Mouse (Mus musculus): Measurements from ENCODE around the gene Ndufa3. TPM values are rescaled to one million over a fixed set of nuclear protein-coding genes. Genes with fewer than 3 reads are reported as not detected.

Gene Ndufa3
- polyA plus RNA-seq, 1 experiment from 2014 or later = 392 TPM

- peak; percentile 99 for ATAC-seq (ENCODE audit: insufficient number of reproducible peaks, insufficient read depth, low FRiP score, low TSS enrichment, low read depth)
- no peaks in the 10 kb centered on the region for H3K27me3 ChIP-seq
- no peaks in the 10 kb centered on the region for H3K9me3 ChIP-seq
- H3K27ac ChIP-seq = peak within 1 kb of the TSS; percentile 96
- WGBS = under 1% methylated on average over 56 of the region's 58 CpGs
- peak within 1 kb of the TSS; percentile 94 for H3K4me2 ChIP-seq
- peak within 1 kb of the TSS; percentile 100 for H3K9ac ChIP-seq (replicated peaks)
- peak within 1 kb of the TSS; percentile 98 for H3K4me3 ChIP-seq (replicated peaks)
- peaks cover 45% of the 10 kb centered on the region for H3K36me3 ChIP-seq
- peaks cover 30% of the 10 kb centered on the region for H3K4me1 ChIP-seq (replicated peaks)
Observed at GRCm38 (mm10) chr7:3644672-3645487, 27.7 kb downstream of the Ndufa3 start, which contains the start of gene Cnot3. Gene Cnot3 (plus strand): TSS chr7:3645268.

GRCm38 (mm10) chr7:3645488-3646025 is 28.4 kb downstream of the Ndufa3 start:
- WGBS = under 1% methylated on average over 52 of the region's 58 CpGs
- H3K4me2 ChIP-seq = peak overlapping the region; percentile 94
- H3K4me3 ChIP-seq (replicated peaks) = peak overlapping the region; percentile 98
- peaks cover 45% of the 10 kb centered on the region for H3K36me3 ChIP-seq
- peak overlapping the region; percentile 100 for H3K9ac ChIP-seq (replicated peaks)
- H3K27ac ChIP-seq = peak overlapping the region; percentile 96
- no peaks in the 10 kb centered on the region for H3K27me3 ChIP-seq
- ATAC-seq (ENCODE audit: insufficient number of reproducible peaks, insufficient read depth, low FRiP score, low TSS enrichment, low read depth) = no peak
- peaks cover 30% of the 10 kb centered on the region for H3K4me1 ChIP-seq (replicated peaks)
- H3K9me3 ChIP-seq = no peaks in the 10 kb centered on the region

- Histone ChIP-seq H3K4me2 (peak overlapping the region; percentile 94), H3K4me1 (replicated peaks) (peaks cover 30% of the 10 kb centered on the region), H3K9ac (replicated peaks) (peak overlapping the region; percentile 100), H3K4me3 (replicated peaks) (peak overlapping the region; percentile 98), H3K27me3 (no peaks in the 10 kb centered on the region), H3K36me3 (peaks cover 45% of the 10 kb centered on the region), H3K27ac (no peak overlapping the region), H3K9me3 (no peaks in the 10 kb centered on the region)
- no peak for ATAC-seq (ENCODE audit: insufficient number of reproducible peaks, insufficient read depth, low FRiP score, low TSS enrichment, low read depth)
- WGBS = 17% methylated on average over 9 of the region's 9 CpGs
Observed at GRCm38 (mm10) chr7:3646188-3646587, 29.0 kb downstream of the Ndufa3 start.

- H3K4me3 ChIP-seq (replicated peaks) = peak overlapping the region; percentile 98
- peaks cover 30% of the 10 kb centered on the region for H3K4me1 ChIP-seq (replicated peaks)
- peaks cover 45% of the 10 kb centered on the region for H3K36me3 ChIP-seq
- no peaks in the 10 kb centered on the region for H3K9me3 ChIP-seq
- no peak overlapping the region for H3K27ac ChIP-seq
- 68% methylated on average over 4 of the region's 4 CpGs for WGBS
- H3K27me3 ChIP-seq = no peaks in the 10 kb centered on the region
- peak overlapping the region; percentile 100 for H3K9ac ChIP-seq (replicated peaks)
- ATAC-seq (ENCODE audit: insufficient number of reproducible peaks, insufficient read depth, low FRiP score, low TSS enrichment, low read depth) = no peak
- H3K4me2 ChIP-seq = peak overlapping the region; percentile 94
Observed at GRCm38 (mm10) chr7:3646641-3647040, 29.5 kb downstream of the Ndufa3 start.

GRCm38 (mm10) chr7:3656966-3657365 is 39.8 kb downstream of the Ndufa3 start:
- WGBS = 89% methylated on average over 4 of the region's 4 CpGs
- no peaks in the 10 kb centered on the region for H3K4me1 ChIP-seq (replicated peaks)

GRCm38 (mm10) chr7:3658578-3658977 is 41.4 kb downstream of the Ndufa3 start:
- no peak overlapping the region for H3K4me2 ChIP-seq
- H3K27me3 ChIP-seq = no peaks in the 10 kb centered on the region
- no peak overlapping the region for H3K9ac ChIP-seq (replicated peaks)
- no peak overlapping the region for H3K4me3 ChIP-seq (replicated peaks)
- 94% methylated on average over 14 of the region's 14 CpGs for WGBS
- H3K27ac ChIP-seq = no peak overlapping the region
- H3K36me3 ChIP-seq = peaks cover 97% of the 10 kb centered on the region
- ATAC-seq (ENCODE audit: insufficient number of reproducible peaks, insufficient read depth, low FRiP score, low TSS enrichment, low read depth) = no peak
- peaks cover 2% of the 10 kb centered on the region; the same call in 1 of the 2 replicates for H3K4me1 ChIP-seq (replicated peaks)
- no peaks in the 10 kb centered on the region for H3K9me3 ChIP-seq

More at GRCm38 (mm10) chr7:3656966-3657365, 39.8 kb downstream of the Ndufa3 start:
- no peak for ATAC-seq (ENCODE audit: insufficient number of reproducible peaks, insufficient read depth, low FRiP score, low TSS enrichment, low read depth)
- H3K4me3 ChIP-seq (replicated peaks) = no peak overlapping the region
- no peak overlapping the region for H3K27ac ChIP-seq
- no peak overlapping the region for H3K4me2 ChIP-seq
- no peaks in the 10 kb centered on the region for H3K27me3 ChIP-seq
- H3K9me3 ChIP-seq = no peaks in the 10 kb centered on the region
- no peak overlapping the region for H3K9ac ChIP-seq (replicated peaks)
- H3K36me3 ChIP-seq = peaks cover 98% of the 10 kb centered on the region

- Histone ChIP-seq H3K27me3 (no peaks in the 10 kb centered on the region), H3K4me1 (replicated peaks) (peaks cover 17% of the 10 kb centered on the region; the same call in 1 of the 2 replicates), H3K36me3 (peaks cover 37% of the 10 kb centered on the region), H3K4me3 (replicated peaks) (peak overlapping the region; percentile 63), H3K9ac (replicated peaks) (peak overlapping the region; percentile 66), H3K4me2 (peak overlapping the region; percentile 73), H3K27ac (peak overlapping the region; percentile 69), H3K9me3 (no peaks in the 10 kb centered on the region)
- whole genome bisulfite sequencing = 32% methylated on average over 15 of the region's 15 CpGs
- no peak for ATAC-seq (ENCODE audit: insufficient number of reproducible peaks, insufficient read depth, low FRiP score, low TSS enrichment, low read depth)
Observed at GRCm38 (mm10) chr7:3664524-3665214, 47.5 kb downstream of the Ndufa3 start.

GRCm38 (mm10) chr7:3665215-3666114 is 48.3 kb downstream of the Ndufa3 start, which contains the start of gene Leng1:
Gene Leng1 (minus strand): TSS chr7:3665840.
- peak within 1 kb of the TSS; percentile 73 for H3K4me2 ChIP-seq
- no peaks in the 10 kb centered on the region for H3K27me3 ChIP-seq
- peaks cover 17% of the 10 kb centered on the region; the same call in 1 of the 2 replicates for H3K4me1 ChIP-seq (replicated peaks)
- H3K4me3 ChIP-seq (replicated peaks) = peak within 1 kb of the TSS; percentile 63
- H3K36me3 ChIP-seq = peaks cover 29% of the 10 kb centered on the region
- H3K27ac ChIP-seq = peak within 1 kb of the TSS; percentile 69
- peak; percentile 98 for ATAC-seq (ENCODE audit: insufficient number of reproducible peaks, insufficient read depth, low FRiP score, low TSS enrichment, low read depth)
- WGBS = 4% methylated on average over 45 of the region's 45 CpGs
- H3K9me3 ChIP-seq = no peaks in the 10 kb centered on the region
- H3K9ac ChIP-seq (replicated peaks) = peak within 1 kb of the TSS; percentile 66

GRCm38 (mm10) chr7:3666921-3667391 is 49.8 kb downstream of the Ndufa3 start:
- Histone ChIP-seq H3K4me3 (replicated peaks) (no peak overlapping the region), H3K4me2 (peak overlapping the region; percentile 19; the same call in 1 of the 2 replicates), H3K9ac (replicated peaks) (no peak overlapping the region), H3K27ac (no peak overlapping the region), H3K36me3 (peaks cover 16% of the 10 kb centered on the region), H3K4me1 (replicated peaks) (peaks cover 17% of the 10 kb centered on the region; the same call in 1 of the 2 replicates), H3K27me3 (no peaks in the 10 kb centered on the region), H3K9me3 (no peaks in the 10 kb centered on the region)
- 18% methylated on average over 14 of the region's 14 CpGs for WGBS
- ATAC-seq (ENCODE audit: insufficient number of reproducible peaks, insufficient read depth, low FRiP score, low TSS enrichment, low read depth) = no peak

Measured in limb, embryonic 12.5 days (tissue).